Mouse (Mus musculus) lung, embryonic 15.5 days (tissue): ENCODE measurements around the gene Tas1r3. TPM values are rescaled to one million over a fixed set of nuclear protein-coding genes. Genes with fewer than 3 reads are reported as not detected.

Experiments
- ATAC-seq: fragments of 200-750 bp; cut with Nextera tagmentation; 2 replicates; pipeline ENCODE4 v1.8.0; 2017; ENCODE audit warnings: moderate number of reproducible peaks, borderline replicate concordance; ENCODE audit not compliant: low FRiP score, low TSS enrichment; ENCODE audit errors: extremely low read depth
- H3K27ac ChIP-seq: fragments of 300-500 bp; sonication (generic); 2 replicates; pipeline ENCODE4 v1.5.1; 2015; ENCODE audit warnings: moderate library complexity, mild to moderate bottlenecking, inconsistent platforms
- H3K27me3 ChIP-seq: fragments of 300-500 bp; sonication (generic); 2 replicates; pipeline ENCODE4 v1.6.1; 2015; ENCODE audit warnings: inconsistent platforms
- H3K36me3 ChIP-seq: fragments of 300-500 bp; sonication (generic); 2 replicates; pipeline ENCODE4 v1.6.1; 2015; ENCODE audit warnings: inconsistent platforms
- H3K4me1 ChIP-seq: fragments of 300-500 bp; sonication (generic); 2 replicates; pipeline ENCODE4 v1.6.1; 2015; ENCODE audit warnings: inconsistent platforms
- H3K4me2 ChIP-seq: fragments of 300-500 bp; sonication (generic); 2 replicates; pipeline ENCODE4 v1.6.1; 2015; ENCODE audit warnings: inconsistent platforms, mild to moderate bottlenecking, moderate library complexity
- H3K4me3 ChIP-seq: fragments of 300-500 bp; sonication (generic); 2 replicates; pipeline ENCODE4 v1.5.1; 2015; ENCODE audit warnings: mild to moderate bottlenecking, inconsistent platforms
- H3K9ac ChIP-seq: fragments of 300-500 bp; sonication (generic); 2 replicates; pipeline ENCODE4 v1.6.1; 2015; ENCODE audit warnings: inconsistent platforms
- H3K9me3 ChIP-seq: fragments of 300-500 bp; sonication (generic); 2 replicates; pipeline ENCODE4 v1.6.1; 2016; ENCODE audit warnings: inconsistent platforms
- WGBS: fragments of 180-500 bp; shearing (Covaris S2); methylation state at CpG from one replicate; pipeline ENCODE4 v1.1.7; 2015; 5-methylcytosine and 5-hydroxymethylcytosine counted together
- polyA plus RNA-seq: library from polyadenylated mRNA; unstranded; fragments of >200 nt; fragmentation: Nextera tagmentation; extraction: Ambion mirVana; gene quantifications from 2 replicates; pipeline ENCODE4 v1.2.1, GENCODE M21; 2015

Gene Tas1r3
- polyA plus RNA-seq, 1 experiment from 2014 or later: 0.36 TPM

- 94% methylated on average over 3 of the region's 3 CpGs for WGBS
- no peaks in the 10 kb centered on the region for H3K9me3 ChIP-seq
Observed at GRCm38 (mm10) chr4:155851368-155851767, 11.8 kb downstream of the Tas1r3 start.

GRCm38 (mm10) chr4:155849792-155850451, 13.2 kb downstream of the Tas1r3 start:
- H3K4me1 ChIP-seq: peaks cover 32% of the 10 kb centered on the region

More at GRCm38 (mm10) chr4:155851368-155851767, 11.8 kb downstream of the Tas1r3 start:
- ATAC-seq: no peak
- peaks cover 24% of the 10 kb centered on the region for H3K36me3 ChIP-seq
- H3K4me2 ChIP-seq: no peak overlapping the region
- H3K9ac ChIP-seq: no peak overlapping the region
- H3K4me1 ChIP-seq: peaks cover 30% of the 10 kb centered on the region
- no peak overlapping the region for H3K27ac ChIP-seq
- H3K4me3 ChIP-seq: no peak overlapping the region
- no peaks in the 10 kb centered on the region for H3K27me3 ChIP-seq

GRCm38 (mm10) chr4:155849391-155849790, 13.8 kb downstream of the Tas1r3 start:
- Histone ChIP-seq H3K36me3 (peaks cover 5% of the 10 kb centered on the region; the same call in 1 of the 2 replicates), H3K27ac (no peak overlapping the region), H3K9me3 (no peaks in the 10 kb centered on the region), H3K4me1 (peaks cover 32% of the 10 kb centered on the region), H3K27me3 (no peaks in the 10 kb centered on the region), H3K4me2 (no peak overlapping the region), H3K9ac (no peak overlapping the region), H3K4me3 (no peak overlapping the region)
- WGBS: 67% methylated on average over 2 of the region's 2 CpGs
- ATAC-seq: no peak

More at GRCm38 (mm10) chr4:155849792-155850451, 13.2 kb downstream of the Tas1r3 start:
- Histone ChIP-seq H3K27ac (no peak overlapping the region), H3K9me3 (no peaks in the 10 kb centered on the region), H3K4me2 (no peak overlapping the region), H3K36me3 (peaks cover 10% of the 10 kb centered on the region; the same call in 1 of the 2 replicates), H3K27me3 (no peaks in the 10 kb centered on the region), H3K4me3 (no peak overlapping the region), H3K9ac (no peak overlapping the region)
- WGBS: 92% methylated on average over 3 of the region's 3 CpGs
- no peak for ATAC-seq

GRCm38 (mm10) chr4:155848434-155849095, 14.6 kb downstream of the Tas1r3 start:
- Histone ChIP-seq H3K9me3 (no peaks in the 10 kb centered on the region), H3K4me3 (peak overlapping the region; percentile 93), H3K9ac (peak overlapping the region; percentile 83), H3K4me2 (peak overlapping the region; percentile 96), H3K36me3 (no peaks in the 10 kb centered on the region), H3K27me3 (no peaks in the 10 kb centered on the region), H3K27ac (no peak overlapping the region), H3K4me1 (peaks cover 32% of the 10 kb centered on the region)
- no peak for ATAC-seq
- WGBS: 57% methylated on average over 7 of the region's 7 CpGs

- under 1% methylated on average over 62 of the region's 69 CpGs for WGBS
- H3K4me3 ChIP-seq: peak overlapping the region; percentile 93
- H3K36me3 ChIP-seq: peaks cover 6% of the 10 kb centered on the region
- H3K27ac ChIP-seq: peak overlapping the region; percentile 75
- H3K27me3 ChIP-seq: no peaks in the 10 kb centered on the region
- no peaks in the 10 kb centered on the region for H3K9me3 ChIP-seq
- H3K4me1 ChIP-seq: peaks cover 32% of the 10 kb centered on the region
- peak; percentile 74 for ATAC-seq
- peak overlapping the region; percentile 96 for H3K4me2 ChIP-seq
- H3K9ac ChIP-seq: peak overlapping the region; percentile 83
Observed at GRCm38 (mm10) chr4:155847591-155848352, 15.4 kb downstream of the Tas1r3 start.

- peaks cover 12% of the 10 kb centered on the region for H3K36me3 ChIP-seq
- peak within 1 kb of the TSS; percentile 93 for H3K4me3 ChIP-seq
- peak within 1 kb of the TSS; percentile 96 for H3K4me2 ChIP-seq
- H3K27me3 ChIP-seq: no peaks in the 10 kb centered on the region
- WGBS: 2% methylated on average over 34 of the region's 65 CpGs
- no peaks in the 10 kb centered on the region for H3K9me3 ChIP-seq
- H3K27ac ChIP-seq: peak within 1 kb of the TSS; percentile 75
- peak; percentile 92 for ATAC-seq
- H3K9ac ChIP-seq: peak within 1 kb of the TSS; percentile 83
- H3K4me1 ChIP-seq: peaks cover 32% of the 10 kb centered on the region
Observed at GRCm38 (mm10) chr4:155846871-155847578, 16.1 kb downstream of the Tas1r3 start, which contains the start of gene Dvl1. TSS of gene Dvl1 (plus strand) at chr4:155847402.

- Histone ChIP-seq H3K36me3 (peaks cover 12% of the 10 kb centered on the region), H3K9me3 (no peaks in the 10 kb centered on the region), H3K9ac (no peak overlapping the region), H3K4me2 (no peak overlapping the region), H3K27ac (no peak overlapping the region), H3K4me1 (peaks cover 44% of the 10 kb centered on the region), H3K27me3 (no peaks in the 10 kb centered on the region), H3K4me3 (no peak overlapping the region)
- no peak for ATAC-seq
- WGBS: 94% methylated on average over 5 of the region's 5 CpGs
Observed at GRCm38 (mm10) chr4:155843231-155843630, 19.9 kb downstream of the Tas1r3 start.

- no peaks in the 10 kb centered on the region for H3K27me3 ChIP-seq
- peak overlapping the region; percentile 60 for H3K4me3 ChIP-seq
- H3K27ac ChIP-seq: no peak overlapping the region
- no peak overlapping the region for H3K9ac ChIP-seq
- no peaks in the 10 kb centered on the region for H3K9me3 ChIP-seq
- H3K4me1 ChIP-seq: peaks cover 52% of the 10 kb centered on the region
- peak overlapping the region; percentile 86 for H3K4me2 ChIP-seq
- peaks cover 12% of the 10 kb centered on the region for H3K36me3 ChIP-seq
- WGBS: 38% methylated on average over 38 of the region's 38 CpGs
- ATAC-seq: no peak
Observed at GRCm38 (mm10) chr4:155841651-155842270, 21.4 kb downstream of the Tas1r3 start.

- WGBS: 1% methylated on average over 32 of the region's 32 CpGs
- Histone ChIP-seq H3K4me2 (peak overlapping the region; percentile 86), H3K4me1 (peaks cover 47% of the 10 kb centered on the region), H3K9ac (peak overlapping the region; percentile 65), H3K4me3 (peak overlapping the region; percentile 60), H3K27ac (peak overlapping the region; percentile 95; the same call in 1 of the 2 replicates), H3K27me3 (no peaks in the 10 kb centered on the region), H3K36me3 (peaks cover 12% of the 10 kb centered on the region), H3K9me3 (no peaks in the 10 kb centered on the region)
- peak; percentile 14 for ATAC-seq
Observed at GRCm38 (mm10) chr4:155841003-155841454, 22.1 kb downstream of the Tas1r3 start.

GRCm38 (mm10) chr4:155840076-155841002, 22.8 kb downstream of the Tas1r3 start:
- peaks cover 12% of the 10 kb centered on the region for H3K36me3 ChIP-seq
- peak overlapping the region; percentile 65 for H3K9ac ChIP-seq
- no peak for ATAC-seq
- peak overlapping the region; percentile 60 for H3K4me3 ChIP-seq
- no peaks in the 10 kb centered on the region for H3K27me3 ChIP-seq
- H3K9me3 ChIP-seq: no peaks in the 10 kb centered on the region
- 8% methylated on average over 8 of the region's 8 CpGs for WGBS
- peak overlapping the region; percentile 95 for H3K27ac ChIP-seq
- peak overlapping the region; percentile 86 for H3K4me2 ChIP-seq
- H3K4me1 ChIP-seq: peaks cover 47% of the 10 kb centered on the region
